Mouse (Mus musculus): ENCODE results near the gene Cers3. TPM values are rescaled to one million over a fixed set of nuclear protein-coding genes. Genes with fewer than 3 reads are reported as not detected.

Cers3 gene
- polyA plus RNA-seq, 1 experiment, result 0.58 TPM

DNA sequence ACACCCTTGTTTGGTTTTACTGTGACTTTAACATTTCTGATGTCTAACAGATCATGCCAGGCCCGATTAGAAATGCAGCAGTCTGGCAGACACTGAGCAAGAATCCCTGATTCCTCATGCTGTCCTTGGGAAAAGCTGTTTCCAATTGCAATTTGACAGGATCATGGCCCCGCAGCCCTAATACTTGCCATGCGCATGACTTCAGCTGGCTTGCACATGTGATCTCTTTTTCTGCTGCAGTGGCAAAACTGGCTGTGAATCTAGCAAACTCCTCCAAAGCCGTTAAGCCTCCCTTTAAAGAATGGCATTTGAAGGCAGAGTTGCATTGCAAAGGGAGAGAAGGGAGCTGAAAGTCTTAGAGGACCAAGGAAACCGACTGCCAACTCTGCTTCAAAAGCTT, 55.5 kb downstream of the Cers3 start:
- H3K4me3 ChIP-seq (ENCODE audit: insufficient read depth, low read length), result no peak overlapping the region
- no peak for TF ChIP-seq CTCF (IDR thresholded peaks at IDR 0.05; ENCODE audit: borderline replicate concordance, insufficient read depth, low read length)
- TF ChIP-seq POLR2A (IDR thresholded peaks at IDR 0.05; ENCODE audit: low read depth, low read length), result no peak
- H3K27ac ChIP-seq (ENCODE audit: insufficient read depth, low read length), result no peak overlapping the region

GRCm38 (mm10) chr7:66800784-66801183, 57.5 kb downstream of the Cers3 start:
- H3K27ac ChIP-seq (ENCODE audit: insufficient read depth, low read length), result no peak overlapping the region
- peaks cover 6% of the 10 kb centered on the region for H3K4me1 ChIP-seq (ENCODE audit: control insufficient read depth, insufficient read depth, low read length)
- no peak overlapping the region for H3K4me3 ChIP-seq (ENCODE audit: insufficient read depth, low read length)
- no peak for TF ChIP-seq POLR2A (IDR thresholded peaks at IDR 0.05; ENCODE audit: low read depth, low read length)
- TF ChIP-seq CTCF (IDR thresholded peaks at IDR 0.05; ENCODE audit: borderline replicate concordance, insufficient read depth, low read length), result no peak

More for the DNA sequence above, 55.5 kb downstream of the Cers3 start:
- H3K4me1 ChIP-seq (ENCODE audit: control insufficient read depth, insufficient read depth, low read length), result peaks cover 6% of the 10 kb centered on the region

GRCm38 (mm10) chr7:66801785-66802184, 58.5 kb downstream of the Cers3 start:
- no peak for TF ChIP-seq CTCF (IDR thresholded peaks at IDR 0.05; ENCODE audit: borderline replicate concordance, insufficient read depth, low read length)
- no peak for TF ChIP-seq POLR2A (IDR thresholded peaks at IDR 0.05; ENCODE audit: low read depth, low read length)
- Histone ChIP-seq H3K4me3 (ENCODE audit: insufficient read depth, low read length) (no peak overlapping the region), H3K27ac (ENCODE audit: insufficient read depth, low read length) (no peak overlapping the region), H3K4me1 (ENCODE audit: control insufficient read depth, insufficient read depth, low read length) (peaks cover 3% of the 10 kb centered on the region)

GRCm38 (mm10) chr7:66803798-66804197, 60.5 kb downstream of the Cers3 start:
- TF ChIP-seq CTCF (IDR thresholded peaks at IDR 0.05; ENCODE audit: borderline replicate concordance, insufficient read depth, low read length) (no peak), POLR2A (IDR thresholded peaks at IDR 0.05; ENCODE audit: low read depth, low read length) (no peak)
- H3K4me3 ChIP-seq (ENCODE audit: insufficient read depth, low read length), result no peak overlapping the region
- H3K4me1 ChIP-seq (ENCODE audit: control insufficient read depth, insufficient read depth, low read length), result no peaks in the 10 kb centered on the region
- H3K27ac ChIP-seq (ENCODE audit: insufficient read depth, low read length), result no peak overlapping the region

DNA sequence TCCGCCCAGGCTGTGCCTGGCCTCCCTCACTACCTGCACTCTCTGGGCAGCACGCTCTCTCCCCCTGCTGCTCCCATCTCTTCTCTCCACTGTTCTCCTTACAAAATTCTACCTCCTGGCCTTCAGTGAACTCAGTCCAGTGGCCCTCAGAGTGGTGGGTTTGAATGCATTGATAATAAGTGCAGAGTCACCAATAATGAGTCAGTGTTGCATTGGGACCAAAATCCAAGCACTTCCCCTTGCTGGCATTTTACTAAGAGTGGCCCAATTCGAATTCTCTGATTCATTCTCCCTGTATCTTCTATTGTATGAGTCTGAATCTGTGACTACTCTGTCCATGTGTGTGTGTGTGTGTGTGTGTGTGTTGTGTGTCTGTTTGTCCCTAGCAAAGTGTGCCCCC, 63.5 kb downstream of the Cers3 start:
- no peak for TF ChIP-seq CTCF (IDR thresholded peaks at IDR 0.05; ENCODE audit: borderline replicate concordance, insufficient read depth, low read length)
- TF ChIP-seq POLR2A (IDR thresholded peaks at IDR 0.05; ENCODE audit: low read depth, low read length), result no peak

DNA sequence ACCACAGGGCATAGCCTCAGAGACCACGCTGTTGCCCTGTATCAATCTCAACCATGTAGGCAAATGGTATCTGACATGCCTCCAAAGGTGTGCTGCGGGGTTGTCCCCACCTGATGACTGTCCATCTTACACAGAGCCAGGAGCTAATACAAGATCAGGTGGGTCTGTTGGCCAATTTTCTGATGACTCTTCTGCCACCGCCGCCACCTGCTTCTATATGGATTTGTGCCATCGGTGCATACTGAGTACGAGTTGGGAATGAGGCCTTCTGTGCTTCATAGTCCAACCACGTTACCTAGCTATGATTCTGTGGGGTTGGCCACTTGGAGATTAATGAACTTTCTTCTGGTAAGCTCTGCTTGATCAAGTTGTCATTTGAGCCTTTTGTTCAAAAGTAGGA, 67.1 kb downstream of the Cers3 start:
- no peak overlapping the region for H3K27ac ChIP-seq (ENCODE audit: insufficient read depth, low read length)
- peaks cover 7% of the 10 kb centered on the region for H3K4me1 ChIP-seq (ENCODE audit: control insufficient read depth, insufficient read depth, low read length)
- no peak overlapping the region for H3K4me3 ChIP-seq (ENCODE audit: insufficient read depth, low read length)
- TF ChIP-seq CTCF (IDR thresholded peaks at IDR 0.05; ENCODE audit: borderline replicate concordance, insufficient read depth, low read length) (no peak), POLR2A (IDR thresholded peaks at IDR 0.05; ENCODE audit: low read depth, low read length) (no peak)

More for the DNA sequence above, 63.5 kb downstream of the Cers3 start:
- Histone ChIP-seq H3K4me1 (ENCODE audit: control insufficient read depth, insufficient read depth, low read length) (no peaks in the 10 kb centered on the region), H3K27ac (ENCODE audit: insufficient read depth, low read length) (no peak overlapping the region), H3K4me3 (ENCODE audit: insufficient read depth, low read length) (no peak overlapping the region)

DNA sequence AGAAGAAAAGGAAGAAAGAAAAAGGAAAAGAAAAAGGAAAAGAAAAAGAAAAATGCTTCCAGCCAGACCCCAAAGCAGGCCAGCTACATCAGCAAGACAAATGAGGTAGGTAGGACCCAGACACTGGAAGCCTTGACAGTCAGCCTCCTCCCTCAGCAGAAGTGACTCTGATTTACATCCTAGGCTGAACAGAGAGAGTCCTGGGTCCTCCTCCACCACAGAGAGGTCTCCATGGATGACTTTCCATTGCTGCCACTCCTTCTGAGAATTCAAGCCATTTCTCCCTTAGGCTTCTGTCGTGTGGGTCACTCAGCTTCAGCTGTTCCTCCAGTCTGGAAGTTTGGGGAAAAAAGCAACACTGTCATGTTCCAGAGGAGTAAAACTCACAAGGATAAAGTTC, 68.0 kb downstream of the Cers3 start:
- H3K4me1 ChIP-seq (ENCODE audit: control insufficient read depth, insufficient read depth, low read length), result peaks cover 7% of the 10 kb centered on the region
- no peak for TF ChIP-seq CTCF (IDR thresholded peaks at IDR 0.05; ENCODE audit: borderline replicate concordance, insufficient read depth, low read length)

GRCm38 (mm10) chr7:66812289-66812688, 69.0 kb downstream of the Cers3 start:
- H3K27ac ChIP-seq (ENCODE audit: insufficient read depth, low read length), result peak overlapping the region; percentile 25
- H3K4me3 ChIP-seq (ENCODE audit: insufficient read depth, low read length), result no peak overlapping the region
- H3K4me1 ChIP-seq (ENCODE audit: control insufficient read depth, insufficient read depth, low read length), result peaks cover 7% of the 10 kb centered on the region
- no peak for TF ChIP-seq POLR2A (IDR thresholded peaks at IDR 0.05; ENCODE audit: low read depth, low read length)
- TF ChIP-seq CTCF (IDR thresholded peaks at IDR 0.05; ENCODE audit: borderline replicate concordance, insufficient read depth, low read length), result no peak

More for the DNA sequence above, 68.0 kb downstream of the Cers3 start:
- no peak overlapping the region for H3K27ac ChIP-seq (ENCODE audit: insufficient read depth, low read length)
- no peak overlapping the region for H3K4me3 ChIP-seq (ENCODE audit: insufficient read depth, low read length)

GRCm38 (mm10) chr7:66812737-66813136, 69.4 kb downstream of the Cers3 start:
- Histone ChIP-seq H3K27ac (ENCODE audit: insufficient read depth, low read length) (peak overlapping the region; percentile 25; the same call in 1 of the 2 replicates), H3K4me1 (ENCODE audit: control insufficient read depth, insufficient read depth, low read length) (peaks cover 7% of the 10 kb centered on the region), H3K4me3 (ENCODE audit: insufficient read depth, low read length) (no peak overlapping the region)
- TF ChIP-seq CTCF (IDR thresholded peaks at IDR 0.05; ENCODE audit: borderline replicate concordance, insufficient read depth, low read length), result no peak
- no peak for TF ChIP-seq POLR2A (IDR thresholded peaks at IDR 0.05; ENCODE audit: low read depth, low read length)

DNA sequence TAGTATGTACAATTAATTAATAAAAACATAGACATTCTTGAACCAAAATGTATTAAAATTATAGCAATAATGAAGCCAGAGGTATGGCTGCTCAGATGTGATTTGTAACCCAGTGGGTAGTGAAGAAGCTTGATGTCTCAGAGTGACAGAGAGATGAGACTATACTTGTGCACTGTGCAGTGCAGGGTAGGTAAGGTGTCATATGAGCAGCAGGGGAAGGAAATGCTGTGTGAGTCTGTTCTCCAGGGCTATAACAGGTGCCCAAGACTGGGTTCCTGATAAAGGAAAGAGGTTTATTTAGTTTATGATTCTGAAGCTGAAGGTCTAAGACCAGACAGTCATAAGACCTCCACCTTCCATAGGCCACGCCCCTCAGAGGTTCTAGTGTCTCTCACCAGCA, 69.9 kb downstream of the Cers3 start:
- no peak overlapping the region; the same call in 1 of the 2 replicates for H3K27ac ChIP-seq (ENCODE audit: insufficient read depth, low read length)
- TF ChIP-seq POLR2A (IDR thresholded peaks at IDR 0.05; ENCODE audit: low read depth, low read length), result no peak
- no peak for TF ChIP-seq CTCF (IDR thresholded peaks at IDR 0.05; ENCODE audit: borderline replicate concordance, insufficient read depth, low read length)

GRCm38 (mm10) chr7:66815526-66815925, 72.2 kb downstream of the Cers3 start:
- Histone ChIP-seq H3K4me3 (ENCODE audit: insufficient read depth, low read length) (no peak overlapping the region), H3K27ac (ENCODE audit: insufficient read depth, low read length) (no peak overlapping the region), H3K4me1 (ENCODE audit: control insufficient read depth, insufficient read depth, low read length) (peaks cover 7% of the 10 kb centered on the region)
- TF ChIP-seq POLR2A (IDR thresholded peaks at IDR 0.05; ENCODE audit: low read depth, low read length), result no peak
- no peak for TF ChIP-seq CTCF (IDR thresholded peaks at IDR 0.05; ENCODE audit: borderline replicate concordance, insufficient read depth, low read length)

More for the DNA sequence above, 69.9 kb downstream of the Cers3 start:
- no peak overlapping the region for H3K4me3 ChIP-seq (ENCODE audit: insufficient read depth, low read length)
- peaks cover 7% of the 10 kb centered on the region for H3K4me1 ChIP-seq (ENCODE audit: control insufficient read depth, insufficient read depth, low read length)
